Mouse (Mus musculus): ENCODE measurements around the gene Pla2g4e. TPM values are rescaled to one million over a fixed set of nuclear protein-coding genes. Genes with fewer than 3 reads are reported as not detected.
A peak's percentile ranks its signal among the peaks of the same experiment; 100 is the strongest.

The Pla2g4e gene
- polyA plus RNA-seq, 1 experiment: not detected

- peak within 1 kb of the TSS; percentile 77 for H3K4me3 ChIP-seq (replicated peaks)
- TF ChIP-seq TAL1 (IDR thresholded peaks at IDR 0.05; ENCODE audit: low read length) (no peak), GATA1 (IDR thresholded peaks at IDR 0.05; ENCODE audit: low read length) (no peak)
- H3K27me3 ChIP-seq (ENCODE audit: control insufficient read depth): no peaks in the 10 kb centered on the region
- H3K4me1 ChIP-seq (ENCODE audit: control insufficient read depth): peaks cover 20% of the 10 kb centered on the region
- H3K9me3 ChIP-seq (ENCODE audit: control insufficient read depth, low read length): peaks cover 3% of the 10 kb centered on the region; the same call in 1 of the 2 replicates
- peaks cover 9% of the 10 kb centered on the region for H3K36me3 ChIP-seq (ENCODE audit: control insufficient read depth)
Observed at GRCm38 (mm10) chr2:120154361-120154894, 90.7 kb downstream of the Pla2g4e start, which contains the start of gene Ehd4. Gene Ehd4, minus strand, starts transcription at chr2:120154606.

DNA sequence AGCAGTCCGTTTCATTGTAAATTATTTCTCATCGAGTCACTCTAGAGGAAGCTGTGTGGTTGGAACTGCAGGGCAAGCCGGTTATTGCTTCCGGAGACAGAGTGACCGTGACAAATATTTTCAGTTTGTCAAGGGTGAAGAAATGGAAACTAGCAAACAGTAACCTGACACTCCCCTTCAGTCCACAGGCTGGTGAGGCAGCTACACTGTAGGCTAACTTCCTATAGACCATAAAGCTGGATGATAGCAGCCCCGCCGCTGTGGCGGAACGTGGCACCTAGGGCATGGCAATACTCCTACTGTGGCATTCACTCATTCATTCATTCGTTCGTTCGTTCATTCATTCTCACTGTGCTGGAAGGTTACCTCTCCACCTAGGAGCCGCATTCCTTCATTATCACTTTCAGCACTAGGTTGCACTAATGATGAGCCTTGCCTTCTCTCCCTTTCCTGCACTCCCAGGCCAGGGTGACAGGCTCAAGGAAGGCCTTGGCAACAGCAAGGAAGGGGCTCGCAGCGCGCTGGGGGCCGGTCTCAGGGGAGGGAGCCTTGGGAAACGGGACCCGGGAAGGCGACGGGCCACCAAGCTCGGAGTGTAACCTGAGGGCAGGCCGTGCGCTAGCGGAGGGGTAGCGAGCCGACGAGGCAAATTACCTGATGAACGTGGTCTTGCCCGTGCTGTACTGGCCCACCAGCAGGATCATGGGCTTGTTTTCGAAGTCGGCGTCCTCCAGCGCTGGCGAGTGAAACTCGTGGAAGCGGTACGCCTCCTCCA lies 91.4 kb downstream of the Pla2g4e start:
- no peaks in the 10 kb centered on the region for H3K27me3 ChIP-seq (ENCODE audit: control insufficient read depth)
- peaks cover 9% of the 10 kb centered on the region for H3K36me3 ChIP-seq (ENCODE audit: control insufficient read depth)
- peaks cover 20% of the 10 kb centered on the region for H3K4me1 ChIP-seq (ENCODE audit: control insufficient read depth)
- peaks cover 3% of the 10 kb centered on the region; the same call in 1 of the 2 replicates for H3K9me3 ChIP-seq (ENCODE audit: control insufficient read depth, low read length)
- H3K4me3 ChIP-seq (replicated peaks): peak overlapping the region; percentile 77
- TF ChIP-seq TAL1 (IDR thresholded peaks at IDR 0.05; ENCODE audit: low read length): no peak
- TF ChIP-seq GATA1 (IDR thresholded peaks at IDR 0.05; ENCODE audit: low read length): no peak

GRCm38 (mm10) chr2:120150571-120150970 lies 94.6 kb downstream of the Pla2g4e start:
- Histone ChIP-seq H3K9me3 (ENCODE audit: control insufficient read depth, low read length) (no peaks in the 10 kb centered on the region), H3K27me3 (ENCODE audit: control insufficient read depth) (no peaks in the 10 kb centered on the region), H3K4me3 (replicated peaks) (no peak overlapping the region), H3K4me1 (ENCODE audit: control insufficient read depth) (peaks cover 24% of the 10 kb centered on the region), H3K36me3 (ENCODE audit: control insufficient read depth) (peaks cover 9% of the 10 kb centered on the region)
- TF ChIP-seq GATA1 (IDR thresholded peaks at IDR 0.05; ENCODE audit: low read length) (no peak), TAL1 (IDR thresholded peaks at IDR 0.05; ENCODE audit: low read length) (no peak)

DNA sequence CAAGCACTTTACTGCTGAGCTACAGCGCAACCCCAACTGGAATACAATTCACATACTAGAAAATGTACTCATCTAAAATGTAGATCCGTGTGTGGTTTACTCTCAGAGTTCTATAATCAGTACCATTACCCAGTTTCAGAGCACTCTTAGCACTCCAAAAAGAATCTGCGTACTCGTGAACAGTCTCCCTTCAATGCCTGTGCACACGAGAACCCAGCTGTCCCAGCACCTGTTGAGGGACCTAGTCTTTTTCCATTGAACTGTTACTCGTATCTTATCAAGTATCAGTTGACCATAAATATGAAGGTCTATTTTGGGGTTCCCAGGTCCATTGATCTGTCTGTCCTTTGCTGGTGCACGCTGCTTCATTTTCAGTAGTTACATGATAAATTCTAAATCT lies 95.5 kb downstream of the Pla2g4e start:
- TF ChIP-seq TAL1 (IDR thresholded peaks at IDR 0.05; ENCODE audit: low read length) (no peak), GATA1 (IDR thresholded peaks at IDR 0.05; ENCODE audit: low read length) (no peak)
- Histone ChIP-seq H3K4me3 (replicated peaks) (no peak overlapping the region), H3K4me1 (ENCODE audit: control insufficient read depth) (peaks cover 18% of the 10 kb centered on the region), H3K9me3 (ENCODE audit: control insufficient read depth, low read length) (no peaks in the 10 kb centered on the region), H3K27me3 (ENCODE audit: control insufficient read depth) (no peaks in the 10 kb centered on the region), H3K36me3 (ENCODE audit: control insufficient read depth) (peaks cover 9% of the 10 kb centered on the region)

DNA sequence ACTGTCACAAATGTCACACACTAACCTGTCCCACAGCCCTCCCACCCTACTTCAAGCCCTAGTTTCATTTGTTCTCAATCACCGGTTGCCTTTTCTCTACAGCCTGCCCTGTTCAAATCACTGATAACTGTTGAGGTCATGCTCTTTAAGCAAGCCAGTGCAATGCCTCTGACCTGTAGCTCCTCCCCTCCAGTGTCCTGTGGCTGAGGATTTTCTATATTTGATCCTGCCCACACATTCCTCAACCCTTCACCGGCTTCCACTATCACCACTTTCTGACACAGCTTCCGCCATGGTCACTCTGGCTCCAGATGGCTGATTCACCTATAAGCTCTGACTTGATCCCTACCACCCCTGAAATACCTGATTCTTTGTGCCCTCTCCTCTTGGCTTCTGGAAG lies 97.1 kb downstream of the Pla2g4e start:
- Histone ChIP-seq H3K4me3 (replicated peaks) (no peak overlapping the region), H3K9me3 (ENCODE audit: control insufficient read depth, low read length) (no peaks in the 10 kb centered on the region), H3K27me3 (ENCODE audit: control insufficient read depth) (no peaks in the 10 kb centered on the region), H3K36me3 (ENCODE audit: control insufficient read depth) (peaks cover 9% of the 10 kb centered on the region), H3K4me1 (ENCODE audit: control insufficient read depth) (peaks cover 6% of the 10 kb centered on the region)
- TF ChIP-seq TAL1 (IDR thresholded peaks at IDR 0.05; ENCODE audit: low read length) (no peak), GATA1 (IDR thresholded peaks at IDR 0.05; ENCODE audit: low read length) (no peak)

- Histone ChIP-seq H3K4me1 (ENCODE audit: control insufficient read depth) (peaks cover 4% of the 10 kb centered on the region), H3K4me3 (replicated peaks) (no peak overlapping the region), H3K9me3 (ENCODE audit: control insufficient read depth, low read length) (no peaks in the 10 kb centered on the region), H3K27me3 (ENCODE audit: control insufficient read depth) (no peaks in the 10 kb centered on the region), H3K36me3 (ENCODE audit: control insufficient read depth) (peaks cover 9% of the 10 kb centered on the region)
- no peak for TF ChIP-seq TAL1 (IDR thresholded peaks at IDR 0.05; ENCODE audit: low read length)
- TF ChIP-seq GATA1 (IDR thresholded peaks at IDR 0.05; ENCODE audit: low read length): no peak
Observed at GRCm38 (mm10) chr2:120147364-120147763, 97.8 kb downstream of the Pla2g4e start.

- Histone ChIP-seq H3K36me3 (ENCODE audit: control insufficient read depth) (peaks cover 4% of the 10 kb centered on the region), H3K4me3 (replicated peaks) (no peak overlapping the region), H3K4me1 (ENCODE audit: control insufficient read depth) (peaks cover 4% of the 10 kb centered on the region), H3K27me3 (ENCODE audit: control insufficient read depth) (no peaks in the 10 kb centered on the region), H3K9me3 (ENCODE audit: control insufficient read depth, low read length) (no peaks in the 10 kb centered on the region)
- TF ChIP-seq GATA1 (IDR thresholded peaks at IDR 0.05; ENCODE audit: low read length) (no peak), TAL1 (IDR thresholded peaks at IDR 0.05; ENCODE audit: low read length) (no peak)
Observed at GRCm38 (mm10) chr2:120146543-120146942, 98.6 kb downstream of the Pla2g4e start.

- H3K4me1 ChIP-seq (ENCODE audit: control insufficient read depth): peaks cover 4% of the 10 kb centered on the region
- no peaks in the 10 kb centered on the region for H3K27me3 ChIP-seq (ENCODE audit: control insufficient read depth)
- TF ChIP-seq GATA1 (IDR thresholded peaks at IDR 0.05; ENCODE audit: low read length): no peak
- no peak for TF ChIP-seq TAL1 (IDR thresholded peaks at IDR 0.05; ENCODE audit: low read length)
- peaks cover 3% of the 10 kb centered on the region for H3K36me3 ChIP-seq (ENCODE audit: control insufficient read depth)
- H3K4me3 ChIP-seq (replicated peaks): no peak overlapping the region
- H3K9me3 ChIP-seq (ENCODE audit: control insufficient read depth, low read length): no peaks in the 10 kb centered on the region
Observed at GRCm38 (mm10) chr2:120144390-120144789, 100.7 kb downstream of the Pla2g4e start.

DNA sequence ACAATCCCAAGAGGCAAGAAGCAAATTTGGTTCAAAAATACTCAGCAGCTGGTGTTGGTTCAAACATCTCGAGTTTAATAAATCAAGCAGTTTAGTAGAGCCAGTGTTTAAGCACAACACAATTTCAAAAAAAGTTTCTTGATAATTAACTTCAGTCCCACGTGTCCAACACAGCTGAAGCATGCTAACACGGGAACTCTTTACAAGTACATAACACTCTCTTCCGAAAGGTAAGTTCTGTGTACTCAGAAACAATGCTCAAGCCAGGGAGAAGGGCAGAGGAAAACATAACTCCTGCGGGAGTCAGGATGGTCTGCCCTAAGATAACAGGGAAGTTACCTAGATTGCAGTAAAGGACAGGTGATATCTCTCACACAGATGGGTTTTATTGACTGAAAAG lies 102.8 kb downstream of the Pla2g4e start:
- no peak for TF ChIP-seq GATA1 (IDR thresholded peaks at IDR 0.05; ENCODE audit: low read length)
- TF ChIP-seq TAL1 (IDR thresholded peaks at IDR 0.05; ENCODE audit: low read length): no peak
- Histone ChIP-seq H3K4me1 (ENCODE audit: control insufficient read depth) (no peaks in the 10 kb centered on the region), H3K27me3 (ENCODE audit: control insufficient read depth) (no peaks in the 10 kb centered on the region), H3K9me3 (ENCODE audit: control insufficient read depth, low read length) (no peaks in the 10 kb centered on the region), H3K36me3 (ENCODE audit: control insufficient read depth) (peaks cover 6% of the 10 kb centered on the region), H3K4me3 (replicated peaks) (no peak overlapping the region)

Measured in erythroblast, embryonic 14.5 days (primary cell).